Mouse (Mus musculus): ENCODE results near the gene Rab24. TPM values are rescaled to one million over a fixed set of nuclear protein-coding genes. Genes with fewer than 3 reads are reported as not detected.

Rab24 gene
- total and polyA plus RNA-seq, 2 experiments from 2014 or later: 77.4 to 92.3 TPM

DNA sequence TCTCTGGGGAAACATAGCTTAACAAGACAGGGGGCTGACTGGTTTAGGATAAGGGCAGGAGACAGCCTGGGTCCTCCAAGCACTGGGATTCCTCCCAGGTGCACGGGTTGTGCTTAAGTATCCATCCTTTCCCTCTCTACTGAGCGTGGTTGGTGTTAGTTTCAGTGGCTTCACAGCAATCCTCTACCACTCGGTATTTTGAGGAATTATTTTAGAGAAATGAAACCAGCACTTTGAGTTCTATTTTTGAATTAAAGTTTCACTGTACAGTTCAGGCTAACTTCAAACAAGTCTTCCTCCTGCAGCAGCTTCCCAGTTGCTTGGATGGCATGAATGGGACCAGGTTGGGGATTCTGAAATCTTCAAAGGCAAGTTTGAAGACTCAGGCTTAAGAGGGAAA, 3.4 kb downstream of the Rab24 start:
- TF ChIP-seq CTCF (IDR thresholded peaks at IDR 0.05; ENCODE audit: low read depth): no peak
- Histone ChIP-seq H3K4me2 (ENCODE audit: low read depth) (no peak overlapping the region), H3K27me3 (ENCODE audit: insufficient read depth, low read length) (no peaks in the 10 kb centered on the region), H3K9me3 (ENCODE audit: low read length) (no peaks in the 10 kb centered on the region), H3K27ac (ENCODE audit: low read depth, low read length) (no peak overlapping the region), H3K9ac (no peak overlapping the region), H3K4me3 (ENCODE audit: low read depth, low read length) (no peak overlapping the region), H3K4me1 (ENCODE audit: insufficient read depth) (peaks cover 12% of the 10 kb centered on the region; the same call in 1 of the 2 replicates), H3K36me3 (ENCODE audit: insufficient read depth) (peaks cover 39% of the 10 kb centered on the region)
- ATAC-seq (no peak), DNase-seq (no peak)
- WGBS: 83% methylated on average over 3 of the region's 3 CpGs

DNA sequence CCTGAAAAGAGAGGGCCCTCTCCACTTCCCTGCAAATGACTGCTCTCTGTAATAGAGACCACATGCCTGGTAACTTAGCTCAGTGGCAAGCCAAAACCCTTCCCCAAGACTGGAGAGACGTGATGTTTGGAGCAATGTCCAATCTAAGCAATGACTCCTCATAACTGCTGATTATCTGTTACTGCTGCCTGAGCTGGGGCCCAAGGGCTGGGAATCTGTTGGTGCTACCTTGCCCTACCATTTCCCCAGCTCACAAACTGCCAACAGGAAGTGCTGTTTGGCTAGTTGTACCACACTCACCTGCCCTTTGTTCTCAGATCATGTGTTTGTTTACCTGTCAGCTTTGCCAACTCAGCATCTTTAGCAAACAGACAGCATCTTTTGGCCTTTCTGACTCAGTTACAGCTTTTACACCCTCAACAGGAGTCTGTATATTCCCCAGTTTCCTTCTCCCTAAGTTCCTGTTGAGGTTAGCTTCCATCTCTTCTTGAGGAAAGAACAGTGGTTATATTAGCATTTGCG, 6.8 kb downstream of the Rab24 start:
- no peaks in the 10 kb centered on the region for H3K27me3 ChIP-seq (ENCODE audit: insufficient read depth, low read length)
- H3K4me1 ChIP-seq (ENCODE audit: insufficient read depth): no peaks in the 10 kb centered on the region
- no peak overlapping the region for H3K27ac ChIP-seq (ENCODE audit: low read depth, low read length)
- 88% methylated on average over 2 of the region's 2 CpGs for WGBS
- TF ChIP-seq CTCF (IDR thresholded peaks at IDR 0.05; ENCODE audit: low read depth): no peak
- no peaks in the 10 kb centered on the region for H3K9me3 ChIP-seq (ENCODE audit: low read length)
- no peak for ATAC-seq
- no peak overlapping the region for H3K4me3 ChIP-seq (ENCODE audit: low read depth, low read length)
- peaks cover 70% of the 10 kb centered on the region for H3K36me3 ChIP-seq (ENCODE audit: insufficient read depth)
- no peak overlapping the region for H3K4me2 ChIP-seq (ENCODE audit: low read depth)
- H3K9ac ChIP-seq: no peak overlapping the region
- DNase-seq: no peak

DNA sequence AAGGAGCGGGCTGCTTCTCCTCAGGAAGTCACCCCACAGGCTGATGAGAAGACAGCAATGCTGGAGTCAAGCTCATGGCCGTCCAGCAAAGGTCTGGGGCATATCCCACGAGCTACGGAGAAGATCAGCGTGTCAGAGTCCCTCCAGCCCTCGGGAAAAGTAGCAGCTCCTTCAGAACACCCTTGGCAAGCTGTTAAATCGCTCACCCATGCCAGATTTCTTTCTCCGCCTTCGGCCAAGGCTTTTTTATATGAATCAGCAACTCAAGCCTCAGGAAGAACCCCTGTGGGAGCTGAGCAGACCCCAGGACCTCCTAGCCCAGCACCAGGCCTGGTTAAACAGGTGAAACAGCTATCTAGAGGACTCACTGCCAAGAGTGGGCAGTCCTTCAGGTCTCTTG, 8.7 kb downstream of the Rab24 start:
- WGBS: 83% methylated on average over 9 of the region's 9 CpGs
- no peak for TF ChIP-seq CTCF (IDR thresholded peaks at IDR 0.05; ENCODE audit: low read depth)
- H3K4me1 ChIP-seq (ENCODE audit: insufficient read depth): no peaks in the 10 kb centered on the region
- no peak overlapping the region for H3K9ac ChIP-seq
- no peak overlapping the region for H3K4me3 ChIP-seq (ENCODE audit: low read depth, low read length)
- no peak overlapping the region for H3K27ac ChIP-seq (ENCODE audit: low read depth, low read length)
- ATAC-seq: no peak
- no peak overlapping the region for H3K4me2 ChIP-seq (ENCODE audit: low read depth)
- H3K9me3 ChIP-seq (ENCODE audit: low read length): no peaks in the 10 kb centered on the region
- peaks cover 73% of the 10 kb centered on the region for H3K36me3 ChIP-seq (ENCODE audit: insufficient read depth)
- DNase-seq: no peak
- H3K27me3 ChIP-seq (ENCODE audit: insufficient read depth, low read length): no peaks in the 10 kb centered on the region

DNA sequence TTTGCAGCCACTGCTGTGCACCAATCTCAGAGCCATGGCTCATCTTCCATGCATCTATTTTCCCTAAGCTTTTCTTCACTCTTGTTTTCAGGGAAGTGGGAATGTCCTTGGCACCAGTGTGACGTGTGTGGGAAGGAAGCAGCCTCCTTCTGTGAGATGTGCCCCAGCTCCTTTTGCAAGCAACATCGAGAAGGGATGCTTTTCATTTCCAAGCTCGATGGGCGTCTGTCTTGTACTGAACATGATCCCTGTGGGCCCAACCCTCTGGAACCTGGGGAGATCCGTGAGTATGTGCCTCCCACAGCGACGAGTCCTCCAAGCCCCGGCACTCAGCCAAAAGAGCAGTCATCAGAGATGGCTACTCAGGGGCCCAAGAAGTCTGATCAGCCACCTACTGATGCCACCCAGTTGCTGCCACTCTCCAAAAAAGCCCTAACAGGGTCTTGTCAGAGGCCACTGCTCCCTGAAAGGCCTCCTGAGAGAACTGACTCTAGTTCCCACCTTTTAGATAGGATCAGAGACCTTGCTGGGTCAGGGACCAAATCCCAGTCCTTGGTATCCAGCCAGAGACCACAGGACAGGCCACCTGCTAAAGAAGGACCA, 9.6 kb downstream of the Rab24 start:
- Histone ChIP-seq H3K4me1 (ENCODE audit: insufficient read depth) (no peaks in the 10 kb centered on the region), H3K9me3 (ENCODE audit: low read length) (no peaks in the 10 kb centered on the region), H3K4me2 (ENCODE audit: low read depth) (no peak overlapping the region), H3K9ac (no peak overlapping the region), H3K27ac (ENCODE audit: low read depth, low read length) (no peak overlapping the region), H3K36me3 (ENCODE audit: insufficient read depth) (peaks cover 73% of the 10 kb centered on the region), H3K27me3 (ENCODE audit: insufficient read depth, low read length) (no peaks in the 10 kb centered on the region), H3K4me3 (ENCODE audit: low read depth, low read length) (no peak overlapping the region)
- WGBS: 93% methylated on average over 8 of the region's 8 CpGs
- TF ChIP-seq CTCF (IDR thresholded peaks at IDR 0.05; ENCODE audit: low read depth): no peak
- no peak for DNase-seq
- no peak for ATAC-seq

DNA sequence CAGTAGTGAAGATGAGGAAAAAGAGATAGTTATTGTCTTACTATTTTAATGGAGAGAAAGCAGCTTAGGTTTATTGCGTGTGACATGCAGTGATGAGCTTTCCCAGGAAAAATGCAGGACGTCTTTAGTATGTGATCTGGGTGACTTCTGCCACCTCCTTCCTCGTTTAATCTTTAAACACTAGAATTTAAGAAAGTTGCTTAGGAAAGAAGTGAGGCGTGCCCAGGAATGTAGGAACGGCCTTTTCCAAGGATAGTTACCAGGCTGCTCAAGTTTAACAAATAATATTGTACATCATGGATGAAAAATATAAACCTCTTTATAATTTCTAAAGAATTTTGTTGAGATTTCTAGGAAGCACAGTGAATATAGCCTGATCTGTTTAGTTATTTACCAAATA, 20.8 kb downstream of the Rab24 start:
- Histone ChIP-seq H3K4me3 (ENCODE audit: low read depth, low read length) (no peak overlapping the region), H3K27ac (ENCODE audit: low read depth, low read length) (no peak overlapping the region), H3K36me3 (ENCODE audit: insufficient read depth) (peaks cover 54% of the 10 kb centered on the region), H3K9ac (no peak overlapping the region), H3K4me2 (ENCODE audit: low read depth) (no peak overlapping the region), H3K4me1 (ENCODE audit: insufficient read depth) (no peaks in the 10 kb centered on the region), H3K27me3 (ENCODE audit: insufficient read depth, low read length) (no peaks in the 10 kb centered on the region), H3K9me3 (ENCODE audit: low read length) (no peaks in the 10 kb centered on the region)
- 94% methylated on average over 5 of the region's 5 CpGs for WGBS
- DNase-seq: no peak
- no peak for ATAC-seq
- no peak for TF ChIP-seq CTCF (IDR thresholded peaks at IDR 0.05; ENCODE audit: low read depth)

DNA sequence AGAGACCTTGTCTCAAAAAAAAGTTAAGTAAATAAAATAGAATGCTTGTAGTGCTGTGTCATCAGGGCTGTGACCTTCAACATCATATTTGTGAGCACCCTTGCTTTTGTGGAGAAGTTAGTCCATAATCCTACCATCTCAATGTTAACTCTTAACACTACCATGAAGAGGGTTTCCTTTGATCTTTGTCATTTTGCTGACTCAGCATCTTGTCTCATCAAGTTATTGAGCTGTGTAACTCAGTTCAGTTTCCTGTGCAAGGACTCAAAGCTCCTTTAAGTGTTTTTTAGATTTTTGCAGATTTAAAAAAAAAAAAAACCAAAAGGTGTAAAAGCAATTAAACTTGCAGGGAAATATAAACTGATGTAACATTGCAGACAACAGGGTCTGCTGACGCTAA, 25.0 kb downstream of the Rab24 start:
- peaks cover 58% of the 10 kb centered on the region for H3K36me3 ChIP-seq (ENCODE audit: insufficient read depth)
- no peak for ATAC-seq
- H3K4me2 ChIP-seq (ENCODE audit: low read depth): no peak overlapping the region
- 91% methylated on average over 1 of the region's 1 CpGs for WGBS
- H3K9me3 ChIP-seq (ENCODE audit: low read length): no peaks in the 10 kb centered on the region
- no peak overlapping the region for H3K4me3 ChIP-seq (ENCODE audit: low read depth, low read length)
- H3K4me1 ChIP-seq (ENCODE audit: insufficient read depth): no peaks in the 10 kb centered on the region
- H3K9ac ChIP-seq: no peak overlapping the region
- H3K27me3 ChIP-seq (ENCODE audit: insufficient read depth, low read length): no peaks in the 10 kb centered on the region
- TF ChIP-seq CTCF (IDR thresholded peaks at IDR 0.05; ENCODE audit: low read depth): no peak
- H3K27ac ChIP-seq (ENCODE audit: low read depth, low read length): no peak overlapping the region
- DNase-seq: no peak

DNA sequence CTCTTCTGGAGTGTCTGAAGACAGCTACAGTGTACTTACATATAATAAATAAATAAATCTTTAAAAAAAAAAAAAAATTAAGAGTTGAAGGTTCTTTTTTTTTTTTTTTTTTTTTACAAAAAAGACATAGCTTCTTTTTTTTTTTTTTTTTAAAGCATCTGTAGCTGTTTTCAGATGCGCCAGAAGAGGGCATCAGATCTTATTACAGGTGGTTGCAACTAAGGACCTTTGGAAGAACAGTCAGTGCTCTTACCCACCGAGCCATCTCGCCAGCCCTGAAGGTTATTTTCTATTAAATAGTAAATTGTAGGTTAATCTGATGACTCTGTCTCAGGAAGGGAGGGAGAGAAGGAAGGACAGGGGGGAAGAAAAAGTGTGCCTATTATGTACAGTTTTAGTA, 32.9 kb downstream of the Rab24 start:
- TF ChIP-seq CTCF (IDR thresholded peaks at IDR 0.05; ENCODE audit: low read depth): no peak
- no peaks in the 10 kb centered on the region for H3K27me3 ChIP-seq (ENCODE audit: insufficient read depth, low read length)
- no peak overlapping the region for H3K4me3 ChIP-seq (ENCODE audit: low read depth, low read length)
- no peaks in the 10 kb centered on the region for H3K9me3 ChIP-seq (ENCODE audit: low read length)
- no peaks in the 10 kb centered on the region for H3K4me1 ChIP-seq (ENCODE audit: insufficient read depth)
- no peak overlapping the region for H3K27ac ChIP-seq (ENCODE audit: low read depth, low read length)
- H3K4me2 ChIP-seq (ENCODE audit: low read depth): no peak overlapping the region
- peaks cover 51% of the 10 kb centered on the region for H3K36me3 ChIP-seq (ENCODE audit: insufficient read depth)
- no peak overlapping the region for H3K9ac ChIP-seq
- DNase-seq (peak; percentile 1), ATAC-seq (no peak)
- WGBS: 75% methylated on average over 3 of the region's 3 CpGs

Data from forebrain, postnatal 0 days (tissue).